Mouse (Mus musculus) C2C12 (cell line): ENCODE results near the gene Gng7.

Experiments used
- CTCF ChIP-seq: IDR thresholded peaks from one replicate; pipeline ENCODE4 v1.5.1; 2011; ENCODE audit not compliant: control insufficient read depth, insufficient read depth, insufficient read length
- FOSL1 ChIP-seq: IDR thresholded peaks from one replicate; pipeline ENCODE4 v1.8.0; 2011; ENCODE audit warnings: mild to moderate bottlenecking, low read length; ENCODE audit not compliant: poor library complexity, insufficient read depth, severe bottlenecking
- MYOD1 ChIP-seq: IDR thresholded peaks from one replicate; pipeline ENCODE4 v1.6.1; 2011; ENCODE audit warnings: low read depth; ENCODE audit not compliant: control insufficient read depth, insufficient read length

- no peak for TF ChIP-seq CTCF
- TF ChIP-seq MYOD1, result no peak
- TF ChIP-seq FOSL1, result no peak
Observed at GRCm38 (mm10) chr10:81025639-81026275, 11.0 kb upstream of the Gng7 start, which contains the start of gene Diras1.
